Mouse (Mus musculus) left cerebral cortex, adult 8-10 months (tissue): ENCODE measurements around the gene Mtmr6. TPM values are rescaled to one million over a fixed set of nuclear protein-coding genes. Genes with fewer than 3 reads are reported as not detected.

Experiments used
- DNase-seq, 2 experiments: peaks; one replicate each; pipeline ENCODE4 v3.0.0; 2022; ENCODE audit warnings: low spot score in 2 of 2
- total RNA-seq, 4 experiments: library from RNA; stranded (reverse); gene quantifications; 2 replicates each; pipeline ENCODE4 v1.2.4; 2022

Mtmr6 gene
- total RNA-seq = 100 to 1,000 TPM; 109 to 113 (median 110) TPM

DNA sequence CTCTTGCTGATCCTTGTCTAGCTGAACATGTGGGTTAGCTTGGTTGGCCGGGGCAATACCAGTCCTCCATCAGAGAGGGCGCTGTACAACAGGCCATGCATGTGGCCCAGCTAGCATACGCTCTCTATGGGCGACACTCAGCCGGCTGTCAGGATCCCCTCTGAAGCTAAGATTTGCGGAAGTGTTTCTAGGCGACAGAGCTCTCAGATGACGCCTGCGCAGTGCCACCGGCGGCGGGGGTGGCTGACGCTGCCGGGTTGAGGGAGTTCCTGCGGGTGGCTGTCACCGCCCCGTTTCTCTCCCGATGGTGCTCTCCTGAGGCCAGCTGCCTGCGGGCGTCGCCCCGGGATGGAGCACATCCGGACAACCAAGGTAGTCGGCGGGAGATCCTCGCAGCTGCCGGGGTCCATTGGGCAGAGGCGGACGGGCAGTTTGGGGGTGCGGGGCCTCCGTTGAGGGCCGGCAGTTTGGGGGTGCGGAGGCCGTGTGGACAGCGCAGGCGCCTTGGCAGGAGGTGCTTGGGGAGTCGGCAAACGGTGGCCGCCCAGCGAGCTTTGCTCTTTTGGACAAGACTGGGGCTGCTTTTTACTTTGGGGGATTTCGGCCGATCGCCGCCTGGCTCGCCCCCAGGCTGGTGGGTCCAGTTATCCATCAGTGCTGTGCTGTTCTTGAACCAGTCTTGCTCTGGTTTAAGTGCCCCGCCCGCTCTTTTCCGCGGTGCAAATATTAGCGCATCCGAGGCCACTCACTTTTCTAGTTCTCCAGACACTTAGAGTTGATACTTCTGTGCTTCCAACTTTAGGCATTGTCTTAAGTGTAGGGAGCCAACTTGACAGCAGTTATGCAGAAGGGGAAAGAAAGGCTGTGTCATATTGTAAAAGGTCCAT lies at the start of gene Mtmr6:
Gene Mtmr6 (plus strand): TSS at position 239 of the 887 bp plus-strand sequence.
- peak; percentile 81 to 94 for DNase-seq

DNA sequence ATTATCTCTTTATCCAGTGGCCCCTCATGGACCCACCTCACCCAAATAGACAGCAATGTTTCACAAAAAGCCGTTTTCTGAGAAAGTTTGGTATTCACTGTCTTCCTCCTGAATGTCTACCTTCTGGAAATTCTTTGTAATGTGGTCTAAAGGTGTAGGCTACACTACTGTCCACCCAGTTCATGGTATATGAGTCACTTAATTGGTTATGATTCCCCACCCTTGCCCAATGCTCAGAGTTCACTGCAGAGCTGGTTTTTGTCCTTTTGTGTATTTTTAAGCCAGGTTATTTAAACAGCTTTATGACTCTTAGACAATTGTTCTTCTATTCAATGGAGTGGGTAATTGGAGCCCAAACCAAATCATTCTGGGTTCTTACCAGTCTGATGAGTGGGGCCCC lies 48.9 kb upstream of the Mtmr6 start:
- no peak for DNase-seq

DNA sequence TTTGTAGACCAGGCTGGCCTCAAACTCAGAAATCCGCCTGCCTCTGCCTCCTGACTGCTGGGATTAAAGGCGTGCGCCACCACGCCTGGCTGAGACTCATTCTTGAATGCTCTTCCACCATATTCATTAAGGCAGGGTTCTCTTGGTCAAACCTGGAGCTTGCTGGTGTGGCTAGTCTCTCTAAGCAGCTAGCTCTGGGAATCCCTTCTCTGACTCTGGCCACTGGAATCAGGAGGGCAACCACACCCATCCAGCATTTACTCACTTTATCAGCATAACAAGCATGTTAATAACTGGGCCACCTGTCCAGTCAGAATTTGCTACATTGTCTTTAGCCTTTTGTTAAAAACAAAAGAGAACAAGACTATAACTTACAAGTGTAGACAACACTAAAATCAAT lies 47.4 kb upstream of the Mtmr6 start:
- no peak for DNase-seq

GRCm38 (mm10) chr14:60219886-60220285 lies 45.1 kb upstream of the Mtmr6 start:
- no peak for DNase-seq

GRCm38 (mm10) chr14:60238551-60238950 lies 26.5 kb upstream of the Mtmr6 start:
- no peak for DNase-seq

GRCm38 (mm10) chr14:60250366-60250765 lies 14.7 kb upstream of the Mtmr6 start:
- no peak for DNase-seq

- DNase-seq = peak in 1 of 2 experiments; percentile 43
Measured at GRCm38 (mm10) chr14:60250879-60251278, 14.1 kb upstream of the Mtmr6 start.

DNA sequence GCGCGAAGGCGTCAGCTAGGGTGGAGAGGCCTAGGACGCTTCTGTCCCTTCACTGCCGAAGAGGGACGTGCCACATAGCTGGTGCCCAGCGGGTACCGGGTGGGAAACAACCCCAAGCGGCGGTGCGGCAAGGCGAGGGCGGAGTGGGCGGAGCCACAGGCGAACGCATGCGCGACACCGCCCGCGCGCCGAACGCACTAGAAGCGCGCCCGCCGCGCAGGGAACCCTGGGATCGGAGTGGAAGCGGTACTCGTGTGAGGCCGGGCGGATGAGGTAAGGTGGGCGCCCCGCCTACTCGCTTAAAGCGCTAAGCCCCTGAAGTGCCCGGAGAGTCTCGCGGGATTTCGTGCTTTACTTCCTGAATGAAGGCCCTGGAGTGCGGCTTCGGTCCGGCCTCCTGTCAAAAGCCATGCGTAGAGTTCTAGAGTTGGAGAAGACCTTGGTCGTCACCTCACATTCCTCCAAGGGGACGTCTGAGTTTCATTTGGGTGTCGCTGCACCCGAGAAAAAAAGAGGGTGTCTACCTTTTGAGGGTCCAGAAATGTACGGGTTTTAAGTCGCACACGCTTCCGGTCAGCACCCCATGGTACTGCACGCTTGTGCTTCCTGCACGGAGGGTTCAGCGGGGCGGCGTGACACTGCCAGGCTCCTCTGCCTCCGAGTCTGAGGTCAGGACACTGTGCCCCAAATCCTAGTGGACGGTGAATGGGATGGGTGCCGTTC lies 13.6 kb upstream of the Mtmr6 start, which contains the start of the genes Nupl1 and Gm49336:
Gene Nupl1 (minus strand): TSS at position 151 of the 723 bp plus-strand sequence.
Gene Gm49336 (minus strand): TSS at position 227 of the 723 bp plus-strand sequence.
- DNase-seq = peak; percentile 94 to 99

GRCm38 (mm10) chr14:60252004-60253000 lies 12.7 kb upstream of the Mtmr6 start:
- DNase-seq = no peak

DNA sequence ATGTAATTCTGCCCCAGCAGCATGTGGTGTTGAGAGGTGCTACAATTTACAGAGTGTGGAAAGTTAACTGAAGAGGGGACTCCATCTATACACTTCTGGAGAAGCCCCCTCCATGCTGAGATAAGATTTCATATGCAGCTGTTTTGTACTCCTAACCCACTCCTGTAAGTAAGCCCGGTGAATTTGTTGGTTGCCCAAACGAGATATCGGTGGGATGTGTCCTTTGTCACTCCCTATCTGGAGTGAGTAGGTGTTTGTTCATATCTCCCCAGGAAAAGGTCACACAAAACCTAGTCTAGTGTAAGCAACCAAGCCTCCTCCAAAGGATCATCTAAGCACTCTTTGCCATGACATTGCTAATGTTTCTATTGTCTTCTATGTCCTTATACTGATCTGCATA lies 11.6 kb upstream of the Mtmr6 start:
- no peak for DNase-seq

DNA sequence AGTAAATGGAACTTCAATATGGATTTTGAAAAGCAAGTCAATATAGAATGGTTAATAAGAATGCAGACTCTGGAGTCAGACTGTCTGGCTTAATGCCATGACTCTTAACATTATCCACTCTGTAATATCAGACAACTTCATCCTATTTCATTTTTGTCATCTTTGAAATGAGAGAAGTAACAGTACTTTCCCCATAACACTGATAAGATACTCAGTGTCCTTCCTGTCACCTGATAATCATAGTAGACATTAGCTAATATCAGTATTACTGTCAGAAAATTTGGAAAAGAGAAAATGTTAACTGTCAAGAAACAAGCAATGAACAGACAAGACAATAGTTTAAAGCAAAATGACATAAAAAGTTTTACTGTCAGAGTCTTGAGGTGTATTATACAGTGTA lies 10.3 kb upstream of the Mtmr6 start:
- DNase-seq = no peak

DNA sequence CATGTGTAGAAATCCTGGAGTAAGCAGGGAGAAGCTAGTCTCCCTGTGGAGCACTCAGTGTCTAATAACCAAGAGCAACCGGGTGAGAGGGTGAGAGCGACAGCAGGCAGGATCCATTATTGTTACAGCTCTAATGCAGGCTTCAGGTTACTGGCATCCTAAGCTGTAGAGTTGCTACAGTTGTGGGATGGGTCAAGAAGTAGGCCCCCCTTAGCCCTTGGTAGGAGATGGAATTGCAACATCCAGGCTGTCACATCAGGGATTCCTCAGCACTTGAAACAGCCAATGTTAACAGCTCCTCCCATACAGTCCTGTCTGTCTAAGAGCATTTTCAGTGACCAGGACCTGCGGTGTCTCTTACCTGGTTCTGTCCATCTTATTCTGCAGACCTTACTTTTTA lies 8.7 kb upstream of the Mtmr6 start:
- no peak for DNase-seq

- DNase-seq = no peak
Measured at GRCm38 (mm10) chr14:60257101-60257500, 7.9 kb upstream of the Mtmr6 start.

DNA sequence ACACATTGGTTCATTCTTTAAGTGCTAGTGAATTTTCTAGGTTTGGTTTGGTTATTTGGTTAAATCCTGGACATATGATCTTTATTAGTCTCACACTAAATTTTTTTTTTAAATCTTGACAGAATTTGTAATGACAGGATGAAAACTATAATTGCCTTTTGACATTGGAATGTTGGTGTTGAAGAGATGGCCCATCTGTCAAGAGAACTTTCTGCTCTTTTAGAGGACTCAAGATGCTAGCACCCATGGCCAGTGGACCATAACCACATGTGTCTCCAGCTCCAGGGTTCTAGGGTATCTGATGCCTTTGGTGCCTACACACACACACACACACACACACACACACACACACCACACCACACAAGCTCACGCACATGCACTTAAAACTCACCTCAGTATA lies 7.2 kb upstream of the Mtmr6 start:
- no peak for DNase-seq

DNA sequence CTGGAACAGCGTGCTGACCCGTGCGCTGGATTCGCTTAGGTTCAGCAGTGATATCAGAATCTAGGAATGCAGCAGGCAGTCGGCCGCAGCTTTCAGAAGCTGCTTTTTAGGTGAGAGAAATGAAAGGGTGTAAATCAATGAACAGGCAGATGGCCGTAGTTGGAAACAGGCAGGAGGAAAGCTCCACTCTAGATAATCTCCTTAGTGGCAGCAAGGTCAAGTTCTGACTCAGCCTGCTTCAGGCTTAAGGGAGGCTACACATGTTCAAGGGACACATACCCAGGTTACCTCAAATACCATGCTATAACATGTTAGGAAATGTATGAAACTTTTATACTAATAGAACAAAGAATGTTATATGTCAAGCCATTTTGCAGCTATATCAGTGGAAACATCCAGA lies 2.7 kb upstream of the Mtmr6 start:
- no peak for DNase-seq

- no peak for DNase-seq
Measured at GRCm38 (mm10) chr14:60269333-60269732, 4.3 kb downstream of the Mtmr6 start.

DNA sequence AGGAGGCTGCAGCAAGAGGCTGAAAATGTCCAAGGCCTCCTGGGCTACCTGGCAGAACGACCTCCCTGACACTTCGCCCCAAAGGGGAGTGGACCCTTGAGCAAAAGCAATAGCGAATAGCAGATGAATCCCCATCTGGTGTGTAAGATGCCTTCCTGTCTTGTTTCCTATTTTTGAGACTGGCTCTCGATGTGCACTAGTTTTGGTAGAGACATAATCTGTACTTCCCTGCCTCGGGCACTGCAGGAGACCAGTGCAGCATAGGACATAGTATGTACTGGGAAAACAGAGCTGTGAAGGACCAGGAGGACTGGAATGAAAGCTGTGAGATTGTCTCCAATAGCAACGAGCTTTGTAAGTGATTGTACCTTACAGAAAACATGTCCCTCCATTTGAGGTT lies 8.3 kb downstream of the Mtmr6 start:
- DNase-seq = no peak

- no peak for DNase-seq
Measured at GRCm38 (mm10) chr14:60275301-60276276, 10.6 kb downstream of the Mtmr6 start.

DNA sequence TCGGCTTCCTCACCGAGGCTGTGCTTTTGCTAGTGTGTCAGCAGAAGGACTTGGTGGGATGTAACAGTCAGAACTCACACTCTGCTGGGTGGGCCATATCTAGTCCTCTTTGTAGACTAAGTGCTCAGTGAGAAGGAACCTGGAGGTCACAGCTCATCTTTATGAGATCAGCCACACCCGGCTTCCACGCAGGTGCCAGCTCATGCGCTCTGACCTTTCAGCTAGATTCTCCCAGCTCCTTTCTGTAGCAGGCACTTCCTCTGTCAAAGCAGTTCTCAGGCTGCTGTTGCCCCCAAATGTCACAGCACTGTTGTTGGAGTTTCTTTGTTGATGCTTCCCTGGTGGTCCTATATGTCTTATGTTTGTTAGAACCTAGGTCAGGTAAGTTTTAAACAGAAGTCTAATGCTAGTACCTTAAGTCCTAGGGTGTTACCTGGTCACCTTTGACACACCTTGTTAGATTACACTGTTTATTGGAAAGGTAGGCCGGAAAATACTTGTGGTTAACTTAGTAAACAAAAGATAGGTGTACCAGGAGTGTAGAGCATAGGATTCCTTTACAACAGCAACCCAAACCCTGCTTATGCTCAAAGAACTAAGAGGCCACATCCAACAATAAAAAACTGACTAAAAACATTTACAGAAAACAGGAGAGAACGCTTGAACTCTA lies 21.3 kb downstream of the Mtmr6 start:
- no peak for DNase-seq
